ENCODE assay signal across 16 mouse cellular contexts in the genomic region with DNA sequence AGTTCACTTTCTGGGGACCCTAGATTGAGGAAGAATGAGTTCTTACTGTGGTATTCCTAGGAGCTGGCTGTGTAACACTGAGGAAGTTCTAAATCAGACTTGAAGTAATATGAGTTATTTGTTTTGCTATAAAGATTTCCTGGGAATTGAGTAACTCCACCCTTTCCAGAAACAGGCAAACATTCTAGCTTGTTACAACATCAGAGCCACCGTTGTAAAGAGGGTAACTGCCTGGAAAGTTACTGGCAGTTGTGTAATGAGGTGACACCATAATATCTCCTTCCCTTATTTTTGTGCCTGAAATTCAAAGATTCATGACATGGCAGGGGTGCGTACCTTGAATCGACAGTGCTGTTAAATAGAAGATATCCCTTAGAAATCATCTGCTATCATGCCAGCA. TPM values are rescaled to one million over a fixed set of nuclear protein-coding genes. Genes with fewer than 3 reads are reported as not detected.
DNase-seq lines count a peak whose midpoint lies in the region; ATAC-seq and TF ChIP-seq lines count a peak whose summit lies in the region.
"Had no signal": no experiment of that assay in that cellular context is flagged by ENCODE, and none has a peak within 500 bp of the region (broad histone marks: within the 10 kb centered on the region; RNA-seq: fewer than 3 reads in every experiment).

No protein-coding gene starts in this region.

- no peaks in the 10 kb centered on the region for H3K27me3 ChIP-seq in liver, adult 2 months (ENCODE audit: control insufficient read depth, insufficient read depth, low read length)
- no peaks in the 10 kb centered on the region for H3K27me3 ChIP-seq in liver, embryonic 12.5 days (replicated peaks)
- no peaks in the 10 kb centered on the region for H3K27me3 ChIP-seq in heart, adult 2 months (ENCODE audit: control insufficient read depth, insufficient read depth, low read length)
- H3K27me3 ChIP-seq: liver, embryonic 15.5 days had no signal

- no peaks in the 10 kb centered on the region for H3K9me3 ChIP-seq in liver, embryonic 12.5 days (replicated peaks)
- H3K9me3 ChIP-seq: G1E; liver, embryonic 15.5 days; midbrain, embryonic 10.5 days had no signal

- TF ChIP-seq CTCF in gastrocnemius, adult 2 months (IDR thresholded peaks at IDR 0.05), result no peak
- TF ChIP-seq CTCF in liver, adult 2 months (IDR thresholded peaks at IDR 0.05; ENCODE audit: low read depth, low read length), result no peak
- TF ChIP-seq CTCF in heart, adult 2 months (IDR thresholded peaks at IDR 0.05), result no peak

- H3K79me2 ChIP-seq in liver, adult 2 months (ENCODE audit: control insufficient read depth, insufficient read depth, low read length), result no peaks in the 10 kb centered on the region
- H3K79me2 ChIP-seq in heart, adult 2 months (replicated peaks; ENCODE audit: control insufficient read depth, insufficient read depth, low read length), result no peaks in the 10 kb centered on the region

- TF ChIP-seq POLR2A in liver, adult 2 months (IDR thresholded peaks at IDR 0.05; ENCODE audit: extremely low read depth, insufficient read depth, low read length), result no peak
- TF ChIP-seq POLR2A in heart, adult 2 months (IDR thresholded peaks at IDR 0.05; ENCODE audit: insufficient read depth, low read depth, low read length), result no peak

- H3K9ac ChIP-seq in liver, adult 2 months (ENCODE audit: low read depth, low read length), result no peak overlapping the region
- H3K9ac ChIP-seq in liver, embryonic 12.5 days, result no peak overlapping the region
- no peak overlapping the region for H3K9ac ChIP-seq in heart, adult 2 months (ENCODE audit: low read depth, low read length)
- H3K9ac ChIP-seq: liver, embryonic 15.5 days had no signal

- H3K4me1 ChIP-seq in liver, adult 2 months (ENCODE audit: control insufficient read depth, insufficient read depth, low read length), result no peaks in the 10 kb centered on the region; the same call in 1 of the 2 replicates
- no peaks in the 10 kb centered on the region for H3K4me1 ChIP-seq in liver, embryonic 12.5 days
- H3K4me1 ChIP-seq in heart, adult 2 months (ENCODE audit: control insufficient read depth, insufficient read depth, low read length), result no peaks in the 10 kb centered on the region
- H3K4me1 ChIP-seq: liver, embryonic 15.5 days; midbrain, embryonic 10.5 days had no signal

- no peaks in the 10 kb centered on the region for H3K36me3 ChIP-seq in liver, adult 2 months (ENCODE audit: control insufficient read depth, insufficient read depth, low read length)
- no peaks in the 10 kb centered on the region for H3K36me3 ChIP-seq in liver, embryonic 12.5 days
- H3K36me3 ChIP-seq in heart, adult 2 months (ENCODE audit: control insufficient read depth, insufficient read depth, low read length), result no peaks in the 10 kb centered on the region
- H3K36me3 ChIP-seq: G1E; liver, embryonic 15.5 days; midbrain, embryonic 10.5 days had no signal

- no peak for DNase-seq in gastrocnemius, adult 2 months
- no peak for DNase-seq in gastrocnemius, postnatal 4 days (ENCODE audit: low spot score in 2 of 2)
- DNase-seq in liver, adult 2 months (ENCODE audit: extremely low read depth, low read depth, low spot score), result peak; percentile 69
- peak; percentile 38 for DNase-seq in skeletal muscle tissue, adult 2 months (ENCODE audit: low read depth, low spot score)
- DNase-seq in left cerebral cortex, postnatal 10 days (ENCODE audit: extremely low spot score in 1 of 2, low spot score in 2 of 2), result no peak
- no peak for DNase-seq in heart, adult 2 months
- DNase-seq: cerebellum, adult 9-10 months; heart, adult 11 months; layer of hippocampus, adult 9-11 months; thymus, adult 18-20 months had no signal

- H3K27ac ChIP-seq in gastrocnemius, adult 2 months, result peak overlapping the region; percentile 54
- no peak overlapping the region for H3K27ac ChIP-seq in liver, adult 2 months (replicated peaks; ENCODE audit: insufficient read depth, low read depth, low read length)
- no peak overlapping the region for H3K27ac ChIP-seq in liver, embryonic 12.5 days
- no peak overlapping the region for H3K27ac ChIP-seq in heart, adult 2 months
- H3K27ac ChIP-seq: liver, embryonic 15.5 days; midbrain, embryonic 10.5 days had no signal

- no peak for ATAC-seq in liver, embryonic 12.5 days
- ATAC-seq in granulocyte monocyte progenitor cell, adult 5-6 weeks (replicated peaks; ENCODE audit: poor library complexity, severe bottlenecking), result peak; percentile 96

- no peak overlapping the region for H3K4me2 ChIP-seq in liver, embryonic 12.5 days
- H3K4me2 ChIP-seq: liver, embryonic 15.5 days had no signal

- peak overlapping the region; percentile 11; the same call in 1 of the 2 replicates for H3K4me3 ChIP-seq in gastrocnemius, adult 2 months
- H3K4me3 ChIP-seq in liver, adult 2 months (ENCODE audit: insufficient read depth, low read depth, low read length), result no peak overlapping the region
- H3K4me3 ChIP-seq in liver, embryonic 12.5 days, result no peak overlapping the region
- no peak overlapping the region for H3K4me3 ChIP-seq in heart, adult 2 months
- H3K4me3 ChIP-seq: erythroblast, embryonic 14.5 days; liver, embryonic 15.5 days; midbrain, embryonic 10.5 days had no signal

- WGBS in liver, adult 2 months, result 54% methylated on average over 3 of the region's 3 CpGs
- 75% methylated on average over 3 of the region's 3 CpGs for WGBS in liver, embryonic 12.5 days (ENCODE audit: insufficient replicate concordance)
- WGBS in heart, adult 2 months, result 68% methylated on average over 3 of the region's 3 CpGs

- intact Hi-C loops in gastrocnemius, adult 2 months (cut with DNase I), result no loop called here
- intact Hi-C loops in left cerebral cortex, postnatal 10 days (cut with DNase I), result no loop called here
- intact Hi-C loops in heart, adult 2 months (cut with DNase I), result no loop called here

- no peak for TF ChIP-seq EP300 in heart, adult 2 months (IDR thresholded peaks at IDR 0.05; ENCODE audit: insufficient read depth, low read depth, low read length)

RNA-seq across cellular contexts. Expression of gene Tlr4, which starts 24.6 kb away (rescaled TPM):
- total RNA-seq in gastrocnemius, adult 2 months (2021), result 1 to 10 TPM; 4.1 to 6.3 TPM
- 10 to 100 TPM in 1 of 2 experiments, 1 to 10 TPM in 1; 8.1 to 11.0 TPM for total RNA-seq in gastrocnemius, postnatal 4 days (2021)
- 5.2 and 5.6 TPM in 2 replicates for total RNA-seq in liver, adult 2 months (2014; rRNA removed)
- polyA plus RNA-seq in liver, adult 2 months (2012; rRNA removed), result 0.16 and 0.70 TPM in 2 replicates
- polyA plus RNA-seq in liver, embryonic 12.5 days (2016; fragmentation: Nextera tagmentation; extraction: Ambion mirVana), result 1.9 and 2.0 TPM in 2 replicates
- 8.7 and 11.0 TPM in 2 replicates for total RNA-seq in granulocyte monocyte progenitor cell, adult 5-6 weeks (2014; fragmentation: Nextera tagmentation)
- total RNA-seq in granulocyte monocyte progenitor cell, adult 5-6 weeks (2017), result 12.7 and 19.8 TPM in 2 replicates
- 1 to 10 TPM; 1.5 to 2.6 TPM for total RNA-seq in left cerebral cortex, postnatal 10 days (2021)
- 10 to 100 TPM; 15.5 to 18.5 TPM for total RNA-seq in heart, adult 2 months (2021)
- polyA plus RNA-seq in heart, adult 2 months (2012; rRNA removed), result 2.3 and 4.8 TPM in 2 replicates
- polyA plus RNA-seq: erythroblast, embryonic 14.5 days; G1E had no signal

Comparison
In these comparisons a context has a peak if more than half of its experiments do, and no peak if none do; other contexts are left out.
1. DNase-seq: peak in liver, adult 2 months (single experiment) and skeletal muscle tissue, adult 2 months (single experiment); none in gastrocnemius, adult 2 months (single experiment), gastrocnemius, postnatal 4 days (0 of 2), left cerebral cortex, postnatal 10 days (0 of 2) and heart, adult 2 months (0 of 2).